Mouse (Mus musculus) liver, embryonic 12.5 days (tissue): ENCODE data around the gene Dot1l. TPM values are rescaled to one million over a fixed set of nuclear protein-coding genes. Genes with fewer than 3 reads are reported as not detected.
"Not testable (repeated sequence)": the region's sequence is repeated elsewhere in the genome, so short reads cannot be mapped to it uniquely, and the experiment has no call there.

Experiments used
- ATAC-seq: fragments of 200-750 bp; cut with Nextera tagmentation; 2 replicates; pipeline ENCODE4 v1.8.0; 2017; ENCODE audit warnings: moderate number of reproducible peaks, mild to moderate bottlenecking, moderate library complexity
- H3K27ac ChIP-seq: fragments of 300-500 bp; sonication (generic); 2 replicates; pipeline ENCODE4 v1.5.1; 2016; ENCODE audit warnings: mild to moderate bottlenecking
- H3K27me3 ChIP-seq: fragments of 300-500 bp; sonication (generic); replicated peaks from 2 replicates; pipeline ENCODE4 v1.6.1; 2016; ENCODE audit warnings: mild to moderate bottlenecking, moderate library complexity
- H3K36me3 ChIP-seq: fragments of 300-500 bp; sonication (generic); 2 replicates; pipeline ENCODE4 v1.6.1; 2016; ENCODE audit warnings: mild to moderate bottlenecking, moderate library complexity
- H3K4me1 ChIP-seq: fragments of 300-500 bp; sonication (generic); 2 replicates; pipeline ENCODE4 v1.6.1; 2016
- H3K4me2 ChIP-seq: fragments of 300-500 bp; sonication (generic); 2 replicates; pipeline ENCODE4 v1.6.1; 2016; ENCODE audit warnings: mild to moderate bottlenecking, moderate library complexity
- H3K4me3 ChIP-seq: fragments of 300-500 bp; sonication (generic); 2 replicates; pipeline ENCODE4 v1.5.1; 2016; ENCODE audit warnings: mild to moderate bottlenecking, moderate library complexity
- H3K9ac ChIP-seq: fragments of 300-500 bp; sonication (generic); 2 replicates; pipeline ENCODE4 v1.6.1; 2016; ENCODE audit warnings: mild to moderate bottlenecking, moderate library complexity
- H3K9me3 ChIP-seq: fragments of 300-500 bp; sonication (generic); replicated peaks from 2 replicates; pipeline ENCODE4 v1.6.1; 2016; ENCODE audit warnings: mild to moderate bottlenecking, moderate library complexity
- WGBS: fragments of 180-500 bp; shearing (Covaris S2); methylation state at CpG from one replicate; pipeline ENCODE4 v1.1.7; 2016; ENCODE audit not compliant: insufficient replicate concordance; 5-methylcytosine and 5-hydroxymethylcytosine counted together
- polyA plus RNA-seq: library from polyadenylated mRNA; unstranded; fragments of >200 nt; fragmentation: Nextera tagmentation; extraction: Ambion mirVana; gene quantifications from 2 replicates; pipeline ENCODE4 v1.2.1, GENCODE M21; 2016

The Dot1l gene
- polyA plus RNA-seq, 1 experiment from 2014 or later, result 15.7 TPM

DNA sequence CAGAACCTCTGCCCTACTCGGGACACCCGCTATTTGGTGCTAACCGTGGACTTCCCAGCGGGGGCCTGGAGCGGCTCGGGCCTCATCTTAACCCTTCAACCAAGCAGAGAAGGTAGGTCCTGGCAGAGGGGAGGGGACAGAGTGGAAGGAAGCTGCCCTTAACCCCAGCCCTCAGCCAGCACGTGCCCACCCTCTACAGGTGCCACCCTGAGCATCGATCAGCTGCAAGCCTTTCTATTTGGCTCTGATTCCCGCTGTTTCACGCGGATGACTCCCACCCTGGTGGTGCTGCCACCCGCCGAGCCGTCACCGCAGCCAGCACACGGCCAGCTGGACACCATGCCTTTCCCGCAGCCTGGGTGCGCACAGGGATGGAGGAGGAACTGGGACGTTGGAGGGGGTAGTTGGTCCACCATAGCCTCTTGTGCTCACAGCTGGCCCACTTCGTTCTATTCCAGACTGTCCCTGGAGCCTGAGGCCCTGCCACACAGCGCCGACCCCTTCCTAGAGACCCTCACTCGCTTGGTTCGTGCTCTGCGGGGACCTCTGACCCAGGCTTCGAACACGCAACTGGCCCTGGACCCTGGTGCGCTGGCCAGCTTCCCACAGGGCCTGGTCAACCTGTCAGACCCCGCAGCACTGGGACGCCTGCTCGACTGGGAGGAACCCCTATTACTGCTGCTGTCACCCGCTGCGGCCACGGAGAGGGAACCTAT, 51.5 kb downstream of the Dot1l start:
- Histone ChIP-seq H3K9me3 (no peaks in the 10 kb centered on the region), H3K9ac (peak overlapping the region; percentile 65), H3K27me3 (peaks cover 54% of the 10 kb centered on the region), H3K27ac (peak overlapping the region; percentile 53; the same call in 1 of the 2 replicates), H3K4me3 (peak overlapping the region; percentile 56), H3K4me2 (peak overlapping the region; percentile 88), H3K4me1 (peaks cover 60% of the 10 kb centered on the region), H3K36me3 (peaks cover 42% of the 10 kb centered on the region)
- ATAC-seq, result no peak
- 55% methylated on average over 34 of the region's 34 CpGs for WGBS

- H3K9ac ChIP-seq, result peak overlapping the region; percentile 65
- H3K36me3 ChIP-seq, result peaks cover 35% of the 10 kb centered on the region
- H3K4me2 ChIP-seq, result peak overlapping the region; percentile 88
- H3K27me3 ChIP-seq, result peaks cover 61% of the 10 kb centered on the region
- H3K27ac ChIP-seq, result peak overlapping the region; percentile 53; the same call in 1 of the 2 replicates
- no peaks in the 10 kb centered on the region for H3K9me3 ChIP-seq
- 3% methylated on average over 58 of the region's 58 CpGs for WGBS
- peak overlapping the region; percentile 56 for H3K4me3 ChIP-seq
- peaks cover 60% of the 10 kb centered on the region for H3K4me1 ChIP-seq
- ATAC-seq, result peak; percentile 11
Observed at GRCm38 (mm10) chr10:80807057-80807627, 52.1 kb downstream of the Dot1l start.

DNA sequence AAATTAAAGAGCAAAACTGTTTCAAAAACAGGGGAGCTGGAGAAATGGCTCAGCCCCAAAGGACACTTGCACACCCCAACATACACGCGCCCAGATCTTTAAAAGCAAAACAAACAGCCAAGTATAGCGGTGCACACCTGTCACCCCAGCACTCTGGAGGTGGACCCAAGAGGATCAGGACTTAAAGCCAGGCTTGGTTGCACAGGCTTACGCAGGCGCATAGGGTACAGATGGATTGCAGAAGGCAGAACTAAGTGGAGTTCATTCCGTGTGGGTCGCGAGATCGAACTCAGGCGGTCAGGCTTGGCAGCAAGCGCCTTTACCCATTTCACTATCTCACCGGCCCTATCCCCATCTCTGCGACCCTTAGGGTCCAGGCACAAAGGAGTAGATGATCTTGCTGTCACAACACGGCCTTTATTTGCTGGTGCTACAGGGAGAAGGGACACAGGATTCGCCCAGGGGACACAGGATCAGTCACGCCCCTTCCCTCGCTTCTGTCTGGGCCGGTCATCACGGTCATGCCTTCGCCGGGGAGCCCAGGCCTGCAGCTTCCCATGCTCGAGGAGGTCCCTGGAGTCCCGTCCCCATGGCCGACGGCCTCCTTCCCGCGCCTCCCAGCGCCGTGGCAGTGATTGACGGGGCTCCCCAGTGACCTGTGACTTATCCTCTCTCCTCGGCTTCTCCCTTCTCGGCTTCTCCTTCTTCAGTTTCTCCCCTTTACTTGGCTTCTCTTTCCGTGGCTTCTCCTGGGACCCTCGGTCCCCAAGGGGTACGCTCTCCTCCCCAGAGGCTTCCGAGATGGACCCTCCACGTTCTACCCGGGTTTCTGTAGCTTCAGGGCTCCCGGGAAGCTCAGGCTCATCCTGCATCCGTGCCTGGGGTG, 53.3 kb downstream of the Dot1l start:
- ATAC-seq, result no peak
- Histone ChIP-seq H3K9me3 (no peaks in the 10 kb centered on the region), H3K4me1 (peaks cover 60% of the 10 kb centered on the region), H3K27ac (no peak overlapping the region), H3K4me3 (peak overlapping the region; percentile 5; the same call in 1 of the 2 replicates), H3K9ac (no peak overlapping the region), H3K36me3 (peaks cover 23% of the 10 kb centered on the region), H3K27me3 (peaks cover 72% of the 10 kb centered on the region), H3K4me2 (peak overlapping the region; percentile 88)
- WGBS, result 19% methylated on average over 40 of the region's 40 CpGs

- H3K9me3 ChIP-seq, result no peaks in the 10 kb centered on the region
- peak overlapping the region; percentile 88 for H3K4me2 ChIP-seq
- H3K36me3 ChIP-seq, result peaks cover 16% of the 10 kb centered on the region
- peak overlapping the region; percentile 5; the same call in 1 of the 2 replicates for H3K4me3 ChIP-seq
- 12% methylated on average over 18 of the region's 18 CpGs for WGBS
- peaks cover 59% of the 10 kb centered on the region for H3K4me1 ChIP-seq
- H3K27ac ChIP-seq, result no peak overlapping the region
- no peak overlapping the region for H3K9ac ChIP-seq
- peaks cover 76% of the 10 kb centered on the region for H3K27me3 ChIP-seq
- ATAC-seq, result no peak
Observed at GRCm38 (mm10) chr10:80808985-80809632, 54.1 kb downstream of the Dot1l start.

- Histone ChIP-seq H3K4me2 (peak overlapping the region; percentile 41), H3K9me3 (no peaks in the 10 kb centered on the region), H3K4me3 (peak overlapping the region; percentile 17; the same call in 1 of the 2 replicates), H3K9ac (no peak overlapping the region), H3K36me3 (peaks cover 6% of the 10 kb centered on the region), H3K27ac (no peak overlapping the region), H3K4me1 (peaks cover 50% of the 10 kb centered on the region), H3K27me3 (peaks cover 80% of the 10 kb centered on the region)
- ATAC-seq, result no peak
- 5% methylated on average over 20 of the region's 20 CpGs for WGBS
Observed at GRCm38 (mm10) chr10:80810084-80810483, 55.1 kb downstream of the Dot1l start.

DNA sequence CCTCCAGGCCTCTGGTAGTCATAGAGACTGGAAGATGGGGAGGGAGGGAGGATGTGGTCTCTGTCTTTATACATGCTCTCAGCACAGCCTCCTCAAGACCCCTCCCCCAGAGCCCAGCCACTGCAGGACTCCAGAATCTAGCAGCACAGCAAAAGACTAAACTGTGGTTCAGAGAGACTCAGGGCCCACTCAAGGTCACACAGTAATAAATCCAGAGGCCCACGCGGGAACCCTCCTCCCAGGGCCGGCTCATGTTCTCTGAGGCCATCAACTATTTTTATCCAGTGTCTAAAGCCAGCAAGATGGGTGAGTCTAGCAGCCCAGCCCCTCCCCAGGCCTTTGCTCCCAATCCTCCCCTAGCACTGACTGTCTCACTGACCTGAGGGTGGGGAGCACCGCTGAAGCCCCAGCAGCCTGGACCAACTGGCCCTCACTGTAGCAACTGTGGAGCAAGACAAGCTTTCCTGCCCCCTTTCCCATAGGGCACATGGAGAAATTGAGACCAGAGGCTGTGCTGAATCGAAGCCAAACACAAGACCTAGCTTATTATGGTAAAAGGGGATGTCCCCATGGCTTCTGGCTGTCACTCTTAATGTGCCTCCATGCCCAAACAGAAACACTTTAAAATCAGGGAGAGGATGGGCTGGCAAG, 57.5 kb downstream of the Dot1l start:
- no peak overlapping the region for H3K4me2 ChIP-seq
- 39% methylated on average over 5 of the region's 5 CpGs for WGBS
- H3K27me3 ChIP-seq, result peaks cover 65% of the 10 kb centered on the region
- no peaks in the 10 kb centered on the region for H3K9me3 ChIP-seq
- no peak overlapping the region for H3K4me3 ChIP-seq
- no peak overlapping the region for H3K9ac ChIP-seq
- H3K36me3 ChIP-seq, result no peaks in the 10 kb centered on the region
- H3K27ac ChIP-seq, result no peak overlapping the region
- ATAC-seq, result no peak
- peaks cover 31% of the 10 kb centered on the region for H3K4me1 ChIP-seq

DNA sequence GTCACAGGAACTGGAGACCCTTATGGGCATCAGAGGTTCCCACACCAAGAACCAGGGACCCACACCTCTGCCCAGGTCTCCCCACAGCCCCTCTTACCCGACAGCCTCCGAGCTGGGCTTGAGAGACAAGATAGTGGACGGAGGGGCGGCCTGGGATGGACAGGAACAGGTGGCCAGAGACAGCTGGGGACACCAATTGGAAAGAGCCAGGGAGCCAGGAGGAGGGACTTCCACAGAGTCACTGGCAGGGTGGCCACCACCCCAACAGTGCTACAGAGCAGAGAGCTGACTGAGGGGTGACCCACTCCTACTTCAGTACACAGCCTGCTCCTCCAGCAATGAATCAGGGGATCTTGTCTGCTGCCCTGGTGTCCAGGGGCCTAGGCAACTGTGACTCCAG, 58.4 kb downstream of the Dot1l start, which contains the start of gene Jsrp1:
Jsrp1 (minus strand) TSS at position 133 of the 400 bp plus-strand sequence.
- no peak for ATAC-seq
- H3K27ac ChIP-seq, result no peak within 1 kb of the TSS
- WGBS, result 62% methylated on average over 4 of the region's 4 CpGs
- H3K4me2 ChIP-seq, result no peak within 1 kb of the TSS
- H3K9ac ChIP-seq, result no peak within 1 kb of the TSS
- H3K36me3 ChIP-seq, result no peaks in the 10 kb centered on the region
- H3K9me3 ChIP-seq, result no peaks in the 10 kb centered on the region
- H3K27me3 ChIP-seq, result peaks cover 57% of the 10 kb centered on the region
- peaks cover 30% of the 10 kb centered on the region for H3K4me1 ChIP-seq
- no peak within 1 kb of the TSS for H3K4me3 ChIP-seq

DNA sequence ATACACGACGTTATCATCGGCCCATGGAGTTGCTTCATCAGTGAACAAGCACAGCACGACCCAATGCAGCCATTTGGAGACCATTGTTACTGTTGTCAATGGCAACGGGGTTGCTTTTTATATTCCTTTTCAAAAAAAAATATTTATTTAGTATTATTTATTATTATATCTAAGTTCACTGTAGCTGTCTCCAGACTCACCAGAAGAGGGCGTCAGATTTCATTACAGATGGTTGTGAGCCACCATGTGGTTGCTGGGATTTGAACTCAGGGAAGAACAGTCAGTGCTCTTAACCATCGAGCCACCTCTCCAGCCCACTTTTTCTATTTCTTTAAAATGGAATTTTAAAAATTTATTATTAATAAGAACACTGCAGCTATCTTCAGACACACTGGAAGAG, 59.8 kb downstream of the Dot1l start:
- H3K4me3 ChIP-seq, result no peak overlapping the region
- H3K27me3 ChIP-seq, result peaks cover 42% of the 10 kb centered on the region
- peaks cover 34% of the 10 kb centered on the region for H3K4me1 ChIP-seq
- H3K27ac ChIP-seq, result no peak overlapping the region
- 55% methylated on average over 7 of the region's 7 CpGs for WGBS
- H3K4me2 ChIP-seq, result no peak overlapping the region
- ATAC-seq, result no peak
- no peaks in the 10 kb centered on the region for H3K9me3 ChIP-seq
- no peak overlapping the region for H3K9ac ChIP-seq
- no peaks in the 10 kb centered on the region for H3K36me3 ChIP-seq

DNA sequence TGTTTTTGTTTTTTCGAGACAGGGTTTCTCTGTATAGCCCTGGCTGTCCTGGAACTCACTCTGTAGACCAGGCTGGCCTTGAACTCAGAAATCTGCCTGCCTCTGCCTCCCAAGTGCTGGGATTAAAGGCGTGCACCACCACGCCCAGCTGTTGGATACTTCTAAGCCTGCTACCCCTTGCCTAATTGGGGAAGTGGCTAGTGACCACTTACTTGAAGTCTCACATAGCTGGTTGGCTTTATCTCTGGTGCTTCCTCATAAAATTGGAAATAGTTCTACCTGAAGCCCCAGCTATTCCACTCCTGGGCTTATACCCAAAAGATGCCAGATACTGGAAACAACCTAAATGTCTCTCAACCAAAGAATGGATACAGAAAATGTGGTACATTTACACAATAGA, 61.3 kb downstream of the Dot1l start:
- not testable (repeated sequence) for H3K27ac ChIP-seq, H3K36me3 ChIP-seq, H3K4me3 ChIP-seq, H3K4me2 ChIP-seq, H3K9me3 ChIP-seq, ATAC-seq, H3K9ac ChIP-seq
- whole genome bisulfite sequencing, result 54% methylated on average over 3 of the region's 3 CpGs
- Histone ChIP-seq H3K4me1 (peaks cover 35% of the 10 kb centered on the region), H3K27me3 (peaks cover 27% of the 10 kb centered on the region)

DNA sequence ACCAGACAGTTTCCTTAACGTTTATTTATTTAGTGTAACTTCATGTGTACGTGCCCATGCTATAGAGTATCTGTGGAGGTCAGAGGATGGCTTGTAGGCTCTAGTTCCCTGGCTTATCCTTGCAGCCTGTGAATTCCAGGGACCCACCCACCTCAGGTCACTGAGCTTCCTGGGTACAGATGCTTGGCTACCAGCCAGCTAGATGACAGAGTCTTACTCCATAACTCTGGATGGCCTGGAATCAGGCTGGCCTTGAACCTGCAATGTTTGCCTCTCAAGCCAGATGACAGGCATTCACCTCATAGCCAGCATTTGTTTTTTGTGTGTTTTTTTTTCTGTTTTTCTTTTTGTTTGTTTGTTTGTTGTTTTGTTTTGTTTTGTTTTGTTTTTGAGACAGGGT, 62.2 kb downstream of the Dot1l start:
- Histone ChIP-seq H3K36me3 (no peaks in the 10 kb centered on the region), H3K27ac (no peak overlapping the region), H3K4me3 (no peak overlapping the region), H3K4me1 (peaks cover 43% of the 10 kb centered on the region), H3K9ac (no peak overlapping the region), H3K27me3 (peaks cover 19% of the 10 kb centered on the region), H3K4me2 (no peak overlapping the region), H3K9me3 (no peaks in the 10 kb centered on the region)
- no peak for ATAC-seq
- WGBS, result 65% methylated on average over 2 of the region's 2 CpGs

- peaks cover 11% of the 10 kb centered on the region for H3K27me3 ChIP-seq
- not testable (repeated sequence) for H3K9ac ChIP-seq, H3K9me3 ChIP-seq, H3K4me3 ChIP-seq, H3K4me2 ChIP-seq, ATAC-seq, H3K36me3 ChIP-seq
- 83% methylated on average over 7 of the region's 7 CpGs for WGBS
- H3K4me1 ChIP-seq, result peaks cover 51% of the 10 kb centered on the region
- H3K27ac ChIP-seq, result peak overlapping the region; percentile 95
Observed at GRCm38 (mm10) chr10:80817955-80818354, 62.9 kb downstream of the Dot1l start.
